Mouse (Mus musculus) cerebellum, postnatal 25 days (tissue): ENCODE measurements around the gene Lgals3.

ENCODE experiments used
- DNase-seq, 2 experiments: peaks; one replicate each; pipeline ENCODE4 v3.0.0; 2021; ENCODE audit warnings: mixed read lengths in 2 of 2

Gene Lgals3

GRCm38 (mm10) chr14:47432987-47433386 lies 65.4 kb downstream of the Lgals3 start:
- peak in 1 of 2 experiments; percentile 16 for DNase-seq
